Mouse (Mus musculus) olfactory bulb, adult 2 months (tissue): ENCODE measurements at regions not wholly inside any gene's neighbourhood (a gene's known extent, or its start where the extent isn't known, plus 50 kb on each side); places are given as distances from the start of the nearest gene placed in this dataset.

Experiments
- CTCF ChIP-seq: fragments of 200-500 bp; IDR thresholded peaks from 2 replicates; pipeline ENCODE4 v1.5.1; 2012; ENCODE audit warnings: low read depth, mild to moderate bottlenecking, low read length, moderate library complexity; ENCODE audit not compliant: insufficient read depth
- POLR2A ChIP-seq: fragments of 200-500 bp; IDR thresholded peaks from 2 replicates; pipeline ENCODE4 v1.6.1; 2012; ENCODE audit warnings: mild to moderate bottlenecking, low read depth, low read length, moderate library complexity; ENCODE audit not compliant: insufficient read depth

DNA sequence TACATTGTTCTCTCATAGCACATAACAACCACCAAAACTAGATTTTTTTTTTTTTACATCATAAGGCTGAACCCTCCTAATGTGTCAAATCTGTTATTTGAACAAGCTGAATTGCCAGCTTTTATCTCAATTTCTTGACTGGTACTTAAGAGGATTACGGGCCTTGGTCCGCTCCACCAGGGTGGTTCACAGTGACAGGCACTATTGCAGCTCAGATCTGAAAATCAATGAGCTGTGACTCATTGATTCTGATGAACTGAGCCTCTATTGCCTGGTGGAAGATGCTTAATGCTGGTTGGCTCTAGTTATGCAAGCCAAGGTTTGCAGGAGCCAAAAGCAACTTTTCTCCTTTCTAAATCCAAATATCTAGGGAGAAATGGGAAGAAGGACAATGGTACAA lies 269.2 kb upstream of the Ednrb start:
- TF ChIP-seq CTCF (no peak), POLR2A (no peak)
